Mouse (Mus musculus) MEL (cell line): ENCODE results near the gene Slc35e2. TPM values are rescaled to one million over a fixed set of nuclear protein-coding genes. Genes with fewer than 3 reads are reported as not detected.

Source experiments
- DNase-seq: peaks from one replicate; pipeline ENCODE4 v3.0.0; 2011; ENCODE audit warnings: low read depth, low spot score
- H3K27ac ChIP-seq: 2 replicates; pipeline ENCODE4 v1.5.1; 2012; ENCODE audit warnings: low read depth, mild to moderate bottlenecking, control low read depth, low read length, moderate library complexity; ENCODE audit not compliant: control insufficient read depth
- H3K27me3 ChIP-seq, 2 experiments: fragments of 150-350 bp in 1 of 2; sonication (generic) in 1 of 2; 2 replicates each; pipeline ENCODE4 v1.6.1; 2012; ENCODE audit warnings: low read length in 2 of 2, mild to moderate bottlenecking in 2 of 2, improper control_type of control experiment in 1 of 2, moderate library complexity in 1 of 2; ENCODE audit not compliant: insufficient read depth in 2 of 2, control insufficient read depth in 1 of 2
- H3K36me3 ChIP-seq, 2 experiments: 2 replicates each; pipeline ENCODE4 v1.6.1; 2012 to 2014; ENCODE audit warnings: low read length in 2 of 2, improper control_type of control experiment in 1 of 2, inconsistent platforms in 1 of 2, mild to moderate bottlenecking in 1 of 2; ENCODE audit not compliant: insufficient read depth in 2 of 2, control insufficient read depth in 1 of 2
- H3K4me1 ChIP-seq, 2 experiments: fragments of 150-350 bp in 1 of 2; sonication (generic) in 1 of 2; 2 replicates each; pipeline ENCODE4 v1.6.1; 2012; ENCODE audit warnings: low read length in 2 of 2, improper control_type of control experiment in 1 of 2, mild to moderate bottlenecking in 1 of 2; ENCODE audit not compliant: insufficient read depth in 2 of 2, control insufficient read depth in 1 of 2
- H3K4me3 ChIP-seq, 2 experiments: fragments of 150-350 bp in 1 of 2; sonication (generic) in 1 of 2; 2 replicates each; pipeline ENCODE4 v1.5.1; 2012; ENCODE audit warnings: low read depth in 2 of 2, low read length in 2 of 2, mild to moderate bottlenecking in 2 of 2, moderate library complexity in 2 of 2, control low read depth in 1 of 2, improper control_type of control experiment in 1 of 2; ENCODE audit not compliant: control insufficient read depth in 1 of 2, insufficient read depth in 1 of 2
- H3K79me2 ChIP-seq: 2 replicates; pipeline ENCODE4 v1.6.1; 2012; ENCODE audit warnings: mild to moderate bottlenecking, low read length, moderate library complexity; ENCODE audit not compliant: control insufficient read depth, poor library complexity, insufficient read depth
- H3K9ac ChIP-seq: 2 replicates; pipeline ENCODE4 v1.6.1; 2012; ENCODE audit warnings: low read depth, mild to moderate bottlenecking, control low read depth, low read length, moderate library complexity; ENCODE audit not compliant: control insufficient read depth, poor library complexity, severe bottlenecking
- H3K9me3 ChIP-seq: fragments of 150-350 bp; sonication (generic); replicated peaks from 2 replicates; pipeline ENCODE4 v1.6.1; 2012; ENCODE audit warnings: mild to moderate bottlenecking, low read length, improper control_type of control experiment, moderate library complexity; ENCODE audit not compliant: insufficient read depth
- BHLHE40 ChIP-seq: IDR thresholded peaks from 2 replicates; pipeline ENCODE4 v1.6.1; 2012; ENCODE audit warnings: low read depth, mild to moderate bottlenecking, inconsistent platforms, low read length, improper control_type of control experiment, borderline replicate concordance
- CHD1 ChIP-seq: IDR thresholded peaks from 2 replicates; pipeline ENCODE4 v1.6.1; 2012; ENCODE audit warnings: low read depth, mild to moderate bottlenecking, inconsistent platforms, low read length, improper control_type of control experiment
- EP300 ChIP-seq, 2 experiments: IDR thresholded peaks; 2 replicates each; pipeline ENCODE4 v1.6.1; 2011; ENCODE audit warnings: improper control_type of control experiment in 2 of 2, low read length in 2 of 2, low read depth in 1 of 2, mild to moderate bottlenecking in 1 of 2
- KAT2A ChIP-seq: conservative IDR thresholded peaks from 2 replicates; pipeline ENCODE4 v1.6.1; 2012; ENCODE audit warnings: low read depth, low read length, improper control_type of control experiment, inconsistent platforms
- MAFK ChIP-seq: IDR thresholded peaks from 2 replicates; pipeline ENCODE4 v1.6.1; 2011; ENCODE audit warnings: low read depth, mild to moderate bottlenecking, low read length, improper control_type of control experiment, borderline replicate concordance
- MAX ChIP-seq: IDR thresholded peaks from 2 replicates; pipeline ENCODE4 v1.6.1; 2011; ENCODE audit warnings: low read length, improper control_type of control experiment
- MAZ ChIP-seq: IDR thresholded peaks from 2 replicates; pipeline ENCODE4 v1.6.1; 2012; ENCODE audit warnings: low read depth, mild to moderate bottlenecking, inconsistent platforms, low read length, improper control_type of control experiment
- MEF2A ChIP-seq: IDR thresholded peaks from 2 replicates; pipeline ENCODE4 v1.6.1; 2014; ENCODE audit warnings: low read depth, mild to moderate bottlenecking, inconsistent platforms, low read length, improper control_type of control experiment; ENCODE audit not compliant: poor library complexity, insufficient replicate concordance, severe bottlenecking; ENCODE audit errors: extremely low read depth
- MYB ChIP-seq: IDR thresholded peaks from 2 replicates; pipeline ENCODE4 v1.6.1; 2011; ENCODE audit warnings: mild to moderate bottlenecking, low read depth, low read length, improper control_type of control experiment
- MYC ChIP-seq: IDR thresholded peaks from 2 replicates; pipeline ENCODE4 v1.6.1; 2011; ENCODE audit warnings: low read depth, mild to moderate bottlenecking, low read length, improper control_type of control experiment, moderate library complexity
- POLR2A ChIP-seq, 2 experiments: IDR thresholded peaks; 2 replicates each; pipeline ENCODE4 v1.6.1; 2011 to 2012; ENCODE audit warnings: low read length in 2 of 2, mild to moderate bottlenecking in 2 of 2, control low read depth in 1 of 2, improper control_type of control experiment in 1 of 2, low read depth in 1 of 2, moderate library complexity in 1 of 2; ENCODE audit not compliant: control insufficient read depth in 1 of 2, insufficient read depth in 1 of 2, poor library complexity in 1 of 2
- RAD21 ChIP-seq: IDR thresholded peaks from 2 replicates; pipeline ENCODE4 v1.6.1; 2011; ENCODE audit warnings: mild to moderate bottlenecking, low read depth, low read length, improper control_type of control experiment
- SIN3A ChIP-seq: IDR thresholded peaks from 2 replicates; pipeline ENCODE4 v1.6.1; 2012; ENCODE audit warnings: low read length, improper control_type of control experiment, inconsistent platforms
- SMC3 ChIP-seq: IDR thresholded peaks from 2 replicates; pipeline ENCODE4 v1.6.1; 2011; ENCODE audit warnings: low read depth, low read length, improper control_type of control experiment
- TCF12 ChIP-seq: IDR thresholded peaks from 2 replicates; pipeline ENCODE4 v1.6.1; 2014; ENCODE audit warnings: low read depth, mild to moderate bottlenecking, inconsistent platforms, low read length, improper control_type of control experiment, moderate library complexity
- UBTF ChIP-seq: IDR thresholded peaks from 2 replicates; pipeline ENCODE4 v1.6.1; 2012; ENCODE audit warnings: low read depth, mild to moderate bottlenecking, inconsistent platforms, low read length, improper control_type of control experiment, moderate library complexity, borderline replicate concordance; ENCODE audit not compliant: insufficient read depth
- USF2 ChIP-seq, 2 experiments: IDR thresholded peaks; 2 replicates each; pipeline ENCODE4 v1.6.1; 2011 to 2012; ENCODE audit warnings: improper control_type of control experiment in 2 of 2, low read length in 2 of 2, borderline replicate concordance in 1 of 2, inconsistent platforms in 1 of 2, low read depth in 1 of 2, mild to moderate bottlenecking in 1 of 2; ENCODE audit not compliant: insufficient read depth in 1 of 2
- polyA plus RNA-seq, 2 experiments: library from polyadenylated mRNA; stranded (reverse) in 1 of 2; unstranded in 1 of 2; fragments of >175 nt in 1 of 2; fragments of >200 nt in 1 of 2; gene quantifications; 2 replicates each; pipeline versions ENCODE4 v1.2.1 to v1.2.4; 2012; ENCODE audit warnings: low replicate concordance in 2 of 2, low read depth in 1 of 2; ENCODE audit not compliant: insufficient read length in 2 of 2, insufficient read depth in 1 of 2, missing spikeins in 1 of 2
- total RNA-seq: library from RNA; depleted of rRNA; stranded (reverse); fragments of 300-350 nt; gene quantifications from 2 replicates; pipeline ENCODE4 v1.2.3, GENCODE M21; 2012

The Slc35e2 gene
- total and polyA plus RNA-seq, 3 experiments: 6.4 to 9.9 TPM; not detected in 1

- peak; percentile 91 for TF ChIP-seq MYC
- peak; percentile 51; the same call in 1 of the 2 replicates for TF ChIP-seq MYB
- TF ChIP-seq SIN3A: peak; percentile 95
- no peak for TF ChIP-seq MAFK
- TF ChIP-seq CHD1: no peak
- TF ChIP-seq SMC3: peak; percentile 27; the same call in 1 of the 2 replicates
- TF ChIP-seq UBTF: no peak
- TF ChIP-seq USF2 (IDR thresholded peaks at IDR 0.05; ENCODE audit: borderline replicate concordance in 1 of 2, insufficient read depth in 1 of 2, low read depth in 1 of 2, low read length in 2 of 2): no peak
- peak; percentile 89 for TF ChIP-seq KAT2A
- peak; percentile 73 to 96 for TF ChIP-seq POLR2A (IDR thresholded peaks at IDR 0.05; ENCODE audit: control insufficient read depth in 1 of 2, insufficient read depth in 1 of 2, low read depth in 1 of 2, low read length in 2 of 2, poor library complexity in 1 of 2)
- TF ChIP-seq EP300 (IDR thresholded peaks at IDR 0.05; ENCODE audit: low read depth in 1 of 2, low read length in 2 of 2): peak in 1 of 2 experiments; percentile 54; a peak in 2 of 4 replicates
- TF ChIP-seq TCF12: peak; percentile 62
- TF ChIP-seq BHLHE40: peak; percentile 49; the same call in 1 of the 2 replicates
Measured at GRCm38 (mm10) chr4:155624338-155625291, 23.4 kb downstream of the Slc35e2 start, which contains the start of gene Cdk11b (continued).

GRCm38 (mm10) chr4:155630267-155630666 is 29.1 kb downstream of the Slc35e2 start:
- peaks cover 1% of the 10 kb centered on the region for H3K79me2 ChIP-seq
- H3K27me3 ChIP-seq: no peaks in the 10 kb centered on the region
- H3K4me3 ChIP-seq: no peak overlapping the region
- no peak for DNase-seq
- H3K9ac ChIP-seq: no peak overlapping the region
- no peaks in the 10 kb centered on the region for H3K4me1 ChIP-seq
- H3K9me3 ChIP-seq: no peaks in the 10 kb centered on the region
- TF ChIP-seq MAX (no peak), MYC (no peak), EP300 (IDR thresholded peaks at IDR 0.05; ENCODE audit: low read depth in 1 of 2, low read length in 2 of 2) (no peak), UBTF (no peak), KAT2A (no peak), MEF2A (no peak), MAZ (no peak), RAD21 (no peak)
- TF ChIP-seq, all 39 proteins: peak for 0
- H3K36me3 ChIP-seq: peaks cover 0 to 37% of the 10 kb centered on the region in 2 experiments
- no peak overlapping the region for H3K27ac ChIP-seq
